Mouse (Mus musculus): ENCODE data around the gene Ifnk. TPM values are rescaled to one million over a fixed set of nuclear protein-coding genes. Genes with fewer than 3 reads are reported as not detected.
A peak's percentile ranks its signal among the peaks of the same experiment; 100 is the strongest.

The Ifnk gene
- polyA plus RNA-seq, 1 experiment from 2014 or later: 0.36 TPM

- Histone ChIP-seq H3K36me3 (replicated peaks; ENCODE audit: control insufficient read depth, insufficient read depth, low read depth, low read length) (no peaks in the 10 kb centered on the region), H3K4me2 (ENCODE audit: low read depth, low read length) (no peak overlapping the region), H3K4me3 (ENCODE audit: low read depth, low read length) (no peak overlapping the region), H3K9me3 (replicated peaks; ENCODE audit: control insufficient read depth, low read length) (no peaks in the 10 kb centered on the region), H3K9ac (replicated peaks; ENCODE audit: low read length) (no peak overlapping the region), H3K27ac (replicated peaks; ENCODE audit: low read depth, low read length) (no peak overlapping the region), H3K4me1 (ENCODE audit: control insufficient read depth, insufficient read depth, low read length) (no peaks in the 10 kb centered on the region), H3K27me3 (ENCODE audit: control insufficient read depth, insufficient read depth, low read length) (no peaks in the 10 kb centered on the region)
- no peak for DNase-seq (ENCODE audit: low spot score)
- ATAC-seq (replicated peaks; ENCODE audit: insufficient number of reproducible peaks, low FRiP score, low TSS enrichment, low read depth): no peak
- WGBS: 63% methylated on average over 4 of the region's 4 CpGs
Measured at GRCm38 (mm10) chr4:35120159-35120558, 31.7 kb upstream of the Ifnk start.

- Histone ChIP-seq H3K9ac (replicated peaks; ENCODE audit: low read length) (no peak overlapping the region), H3K27ac (replicated peaks; ENCODE audit: low read depth, low read length) (no peak overlapping the region), H3K9me3 (replicated peaks; ENCODE audit: control insufficient read depth, low read length) (no peaks in the 10 kb centered on the region), H3K4me3 (ENCODE audit: low read depth, low read length) (no peak overlapping the region), H3K4me2 (ENCODE audit: low read depth, low read length) (no peak overlapping the region), H3K27me3 (ENCODE audit: control insufficient read depth, insufficient read depth, low read length) (no peaks in the 10 kb centered on the region), H3K4me1 (ENCODE audit: control insufficient read depth, insufficient read depth, low read length) (no peaks in the 10 kb centered on the region), H3K36me3 (replicated peaks; ENCODE audit: control insufficient read depth, insufficient read depth, low read depth, low read length) (no peaks in the 10 kb centered on the region)
- 81% methylated on average over 8 of the region's 8 CpGs for WGBS
- ATAC-seq (replicated peaks; ENCODE audit: insufficient number of reproducible peaks, low FRiP score, low TSS enrichment, low read depth) (no peak), DNase-seq (ENCODE audit: low spot score) (no peak)
Measured at GRCm38 (mm10) chr4:35120575-35120974, 31.3 kb upstream of the Ifnk start.

GRCm38 (mm10) chr4:35121060-35121459 is 30.8 kb upstream of the Ifnk start:
- DNase-seq (ENCODE audit: low spot score): peak; percentile 49
- Histone ChIP-seq H3K36me3 (replicated peaks; ENCODE audit: control insufficient read depth, insufficient read depth, low read depth, low read length) (no peaks in the 10 kb centered on the region), H3K27me3 (ENCODE audit: control insufficient read depth, insufficient read depth, low read length) (no peaks in the 10 kb centered on the region), H3K4me3 (ENCODE audit: low read depth, low read length) (no peak overlapping the region), H3K9ac (replicated peaks; ENCODE audit: low read length) (no peak overlapping the region), H3K4me2 (ENCODE audit: low read depth, low read length) (no peak overlapping the region), H3K27ac (replicated peaks; ENCODE audit: low read depth, low read length) (no peak overlapping the region), H3K4me1 (ENCODE audit: control insufficient read depth, insufficient read depth, low read length) (no peaks in the 10 kb centered on the region), H3K9me3 (replicated peaks; ENCODE audit: control insufficient read depth, low read length) (no peaks in the 10 kb centered on the region)
- 37% methylated on average over 12 of the region's 12 CpGs for WGBS
- ATAC-seq (replicated peaks; ENCODE audit: insufficient number of reproducible peaks, low FRiP score, low TSS enrichment, low read depth): no peak

- ATAC-seq (replicated peaks; ENCODE audit: insufficient number of reproducible peaks, low FRiP score, low TSS enrichment, low read depth) (no peak), DNase-seq (ENCODE audit: low spot score) (no peak)
- no peaks in the 10 kb centered on the region for H3K4me1 ChIP-seq (ENCODE audit: control insufficient read depth, insufficient read depth, low read length)
- no peaks in the 10 kb centered on the region for H3K36me3 ChIP-seq (replicated peaks; ENCODE audit: control insufficient read depth, insufficient read depth, low read depth, low read length)
- 60% methylated on average over 5 of the region's 5 CpGs for WGBS
- no peak overlapping the region for H3K4me2 ChIP-seq (ENCODE audit: low read depth, low read length)
- no peak overlapping the region for H3K4me3 ChIP-seq (ENCODE audit: low read depth, low read length)
- H3K9me3 ChIP-seq (replicated peaks; ENCODE audit: control insufficient read depth, low read length): no peaks in the 10 kb centered on the region
- no peaks in the 10 kb centered on the region for H3K27me3 ChIP-seq (ENCODE audit: control insufficient read depth, insufficient read depth, low read length)
- no peak overlapping the region for H3K9ac ChIP-seq (replicated peaks; ENCODE audit: low read length)
- H3K27ac ChIP-seq (replicated peaks; ENCODE audit: low read depth, low read length): no peak overlapping the region
Measured at GRCm38 (mm10) chr4:35123087-35123486, 28.8 kb upstream of the Ifnk start.

- Histone ChIP-seq H3K27me3 (ENCODE audit: control insufficient read depth, insufficient read depth, low read length) (no peaks in the 10 kb centered on the region), H3K9me3 (replicated peaks; ENCODE audit: control insufficient read depth, low read length) (no peaks in the 10 kb centered on the region), H3K9ac (replicated peaks; ENCODE audit: low read length) (no peak overlapping the region), H3K36me3 (replicated peaks; ENCODE audit: control insufficient read depth, insufficient read depth, low read depth, low read length) (no peaks in the 10 kb centered on the region), H3K4me1 (ENCODE audit: control insufficient read depth, insufficient read depth, low read length) (no peaks in the 10 kb centered on the region), H3K4me3 (ENCODE audit: low read depth, low read length) (no peak overlapping the region), H3K27ac (replicated peaks; ENCODE audit: low read depth, low read length) (no peak overlapping the region), H3K4me2 (ENCODE audit: low read depth, low read length) (no peak overlapping the region)
- 76% methylated on average over 11 of the region's 11 CpGs for WGBS
- no peak for DNase-seq (ENCODE audit: low spot score)
- no peak for ATAC-seq (replicated peaks; ENCODE audit: insufficient number of reproducible peaks, low FRiP score, low TSS enrichment, low read depth)
Measured at GRCm38 (mm10) chr4:35124027-35124426, 27.8 kb upstream of the Ifnk start.

GRCm38 (mm10) chr4:35125299-35125777 is 26.5 kb upstream of the Ifnk start:
- Histone ChIP-seq H3K4me1 (ENCODE audit: control insufficient read depth, insufficient read depth, low read length) (no peaks in the 10 kb centered on the region), H3K4me3 (ENCODE audit: low read depth, low read length) (no peak overlapping the region), H3K9ac (replicated peaks; ENCODE audit: low read length) (no peak overlapping the region), H3K9me3 (replicated peaks; ENCODE audit: control insufficient read depth, low read length) (no peaks in the 10 kb centered on the region), H3K27ac (replicated peaks; ENCODE audit: low read depth, low read length) (no peak overlapping the region), H3K36me3 (replicated peaks; ENCODE audit: control insufficient read depth, insufficient read depth, low read depth, low read length) (no peaks in the 10 kb centered on the region), H3K27me3 (ENCODE audit: control insufficient read depth, insufficient read depth, low read length) (no peaks in the 10 kb centered on the region), H3K4me2 (ENCODE audit: low read depth, low read length) (no peak overlapping the region)
- WGBS: 6% methylated on average over 5 of the region's 6 CpGs
- peak; percentile 56 for DNase-seq (ENCODE audit: low spot score)
- ATAC-seq (replicated peaks; ENCODE audit: insufficient number of reproducible peaks, low FRiP score, low TSS enrichment, low read depth): peak; percentile 89

GRCm38 (mm10) chr4:35126776-35127175 is 25.1 kb upstream of the Ifnk start:
- ATAC-seq (replicated peaks; ENCODE audit: insufficient number of reproducible peaks, low FRiP score, low TSS enrichment, low read depth) (no peak), DNase-seq (ENCODE audit: low spot score) (no peak)
- WGBS: 77% methylated on average over 9 of the region's 9 CpGs
- Histone ChIP-seq H3K36me3 (replicated peaks; ENCODE audit: control insufficient read depth, insufficient read depth, low read depth, low read length) (no peaks in the 10 kb centered on the region), H3K4me1 (ENCODE audit: control insufficient read depth, insufficient read depth, low read length) (no peaks in the 10 kb centered on the region), H3K27me3 (ENCODE audit: control insufficient read depth, insufficient read depth, low read length) (no peaks in the 10 kb centered on the region), H3K27ac (replicated peaks; ENCODE audit: low read depth, low read length) (no peak overlapping the region), H3K9me3 (replicated peaks; ENCODE audit: control insufficient read depth, low read length) (no peaks in the 10 kb centered on the region), H3K9ac (replicated peaks; ENCODE audit: low read length) (no peak overlapping the region), H3K4me3 (ENCODE audit: low read depth, low read length) (no peak overlapping the region), H3K4me2 (ENCODE audit: low read depth, low read length) (no peak overlapping the region)

- no peaks in the 10 kb centered on the region for H3K36me3 ChIP-seq (replicated peaks; ENCODE audit: control insufficient read depth, insufficient read depth, low read depth, low read length)
- H3K9ac ChIP-seq (replicated peaks; ENCODE audit: low read length): no peak overlapping the region
- no peaks in the 10 kb centered on the region for H3K9me3 ChIP-seq (replicated peaks; ENCODE audit: control insufficient read depth, low read length)
- no peak overlapping the region for H3K27ac ChIP-seq (replicated peaks; ENCODE audit: low read depth, low read length)
- ATAC-seq (replicated peaks; ENCODE audit: insufficient number of reproducible peaks, low FRiP score, low TSS enrichment, low read depth) (no peak), DNase-seq (ENCODE audit: low spot score) (no peak)
- no peak overlapping the region for H3K4me2 ChIP-seq (ENCODE audit: low read depth, low read length)
- no peak overlapping the region for H3K4me3 ChIP-seq (ENCODE audit: low read depth, low read length)
- 62% methylated on average over 6 of the region's 6 CpGs for WGBS
- H3K4me1 ChIP-seq (ENCODE audit: control insufficient read depth, insufficient read depth, low read length): no peaks in the 10 kb centered on the region
- no peaks in the 10 kb centered on the region for H3K27me3 ChIP-seq (ENCODE audit: control insufficient read depth, insufficient read depth, low read length)
Measured at GRCm38 (mm10) chr4:35127759-35128158, 24.1 kb upstream of the Ifnk start.

Measured in embryonic facial prominence, embryonic 11.5 days (tissue).